Mouse (Mus musculus) embryonic fibroblast, embryonic 13.5 days (primary cell): ENCODE results near the gene Cdiptos.

Experiments used
- CTCF ChIP-seq: IDR thresholded peaks from 2 replicates; pipeline ENCODE4 v1.5.1; 2011; ENCODE audit warnings: mild to moderate bottlenecking, control low read depth, low read length, moderate library complexity, borderline replicate concordance; ENCODE audit not compliant: insufficient read depth
- POLR2A ChIP-seq: IDR thresholded peaks from 2 replicates; pipeline ENCODE4 v1.6.1; 2011; ENCODE audit warnings: low read depth, mild to moderate bottlenecking, control low read depth, low read length, moderate library complexity

DNA sequence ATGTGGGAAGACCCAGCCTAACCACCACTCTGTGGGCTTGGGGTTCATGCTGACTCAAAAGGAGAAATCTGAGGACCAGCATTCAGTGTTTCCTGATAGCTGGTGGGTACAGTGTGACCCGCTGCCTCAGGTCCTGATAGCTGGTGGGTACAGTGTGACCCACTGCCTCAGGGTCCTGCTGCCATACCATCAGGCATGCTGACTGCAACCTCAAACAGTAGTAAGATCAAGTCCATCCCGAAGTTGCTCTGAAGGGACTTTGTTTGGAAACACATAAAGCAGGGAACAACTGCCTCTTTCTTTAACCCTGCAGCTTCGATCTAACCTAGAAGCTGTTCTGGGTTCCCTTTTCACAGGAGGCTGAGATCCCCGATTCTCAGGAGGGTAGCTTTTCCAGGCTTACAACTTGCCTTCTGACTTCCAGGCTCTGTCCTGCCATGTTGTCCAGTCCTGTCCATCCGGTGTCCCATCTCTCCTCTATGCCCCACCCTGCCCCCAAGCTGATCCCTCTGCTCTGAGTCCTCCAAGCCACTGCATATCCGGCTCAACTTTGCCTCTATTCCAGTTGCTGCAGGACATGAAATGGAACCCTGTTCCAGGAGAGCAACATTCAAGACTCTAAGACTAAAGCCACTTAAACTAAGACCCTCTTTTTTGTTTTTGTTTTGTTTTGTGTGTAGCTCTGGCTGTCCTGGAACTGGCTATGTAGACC is 31.6 kb upstream of the Cdiptos start:
- TF ChIP-seq POLR2A (no peak), CTCF (no peak)
